Mouse (Mus musculus) thymus, postnatal 0 days (tissue): ENCODE results near the gene Runx2. TPM values are rescaled to one million over a fixed set of nuclear protein-coding genes. Genes with fewer than 3 reads are reported as not detected.

Source experiments
- DNase-seq: peaks from one replicate; pipeline ENCODE4 v3.0.0-alpha.2; 2015; ENCODE audit warnings: low spot score
- polyA plus RNA-seq: library from polyadenylated mRNA; unstranded; fragments of >200 nt; fragmentation: Nextera tagmentation; extraction: Ambion mirVana; gene quantifications from 2 replicates; pipeline ENCODE4 v1.2.1, GENCODE M21; 2015

Gene Runx2
- polyA plus RNA-seq, result 1.1 TPM in 2 replicates

DNA sequence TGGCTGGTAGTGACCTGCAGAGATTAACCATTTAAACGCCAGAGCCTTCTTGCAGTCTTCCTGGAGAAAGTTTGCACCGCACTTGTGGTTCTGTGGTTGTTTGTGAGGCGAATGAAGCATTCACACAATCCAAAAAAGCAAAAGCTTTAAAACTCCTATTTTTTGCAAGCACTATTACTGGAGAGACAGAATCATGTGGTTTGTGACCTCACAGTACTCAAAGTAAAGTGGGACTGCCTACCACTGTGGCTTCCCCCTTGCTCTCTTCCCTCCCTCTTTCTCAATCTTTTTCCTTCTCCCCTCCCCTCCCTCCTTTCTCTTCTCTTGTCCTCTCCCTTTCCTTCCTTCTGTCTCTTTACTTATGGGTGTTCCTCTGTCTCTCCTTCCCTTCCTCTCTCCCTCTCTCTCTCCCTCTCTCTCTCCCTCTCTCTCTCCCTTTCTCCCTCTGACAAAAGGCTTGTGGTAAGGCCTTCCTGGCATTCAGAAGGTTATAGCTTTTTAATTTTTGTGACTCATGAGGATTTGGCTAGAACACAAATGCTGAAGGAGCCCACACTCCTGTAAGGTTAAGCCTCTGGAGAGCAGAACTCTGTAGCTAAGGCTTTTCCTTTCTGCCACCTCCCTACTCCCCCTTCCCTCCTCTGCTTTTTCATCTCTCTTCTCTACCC, at the start of gene Runx2:
Runx2 (minus strand) TSS at position 290 of the 668 bp plus-strand sequence.
- no peak for DNase-seq

DNA sequence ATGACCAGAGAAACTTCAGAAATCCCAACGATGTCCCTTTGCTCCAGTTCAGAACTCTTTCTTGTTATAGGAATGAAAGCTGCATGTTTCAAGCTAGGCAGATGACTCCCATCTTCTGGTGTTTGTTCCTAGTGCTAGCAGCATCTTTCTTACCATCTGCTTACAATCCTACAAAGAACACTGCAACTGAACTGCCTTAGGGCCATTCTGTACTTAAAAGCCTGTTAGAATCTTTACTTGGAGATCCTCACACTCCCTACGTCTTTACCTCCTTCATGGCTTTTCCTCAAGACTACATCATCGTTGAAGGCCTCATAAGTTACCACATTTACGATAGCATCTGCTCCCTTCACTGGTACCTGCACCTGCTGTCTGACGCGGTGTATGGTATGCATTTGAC, 48.6 kb upstream of the Runx2 start:
- no peak for DNase-seq

DNA sequence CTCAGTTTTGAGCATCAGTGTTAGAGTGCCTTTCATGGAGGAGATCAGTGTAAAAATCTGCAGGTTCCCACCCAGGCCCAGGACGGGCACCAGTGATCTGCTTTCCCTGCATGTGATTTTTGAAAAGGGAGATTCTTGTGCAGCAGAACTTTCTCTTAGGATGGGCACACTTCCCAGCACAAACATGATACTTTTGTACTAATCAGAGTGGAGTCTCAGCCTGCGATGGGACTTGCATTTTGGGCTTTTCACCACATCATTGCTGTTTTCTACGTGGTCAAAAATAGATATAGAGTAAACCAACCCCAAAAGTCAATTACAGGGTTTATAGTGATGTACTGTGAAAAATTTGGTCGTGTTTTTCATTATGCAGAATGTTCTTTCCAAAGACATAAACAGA, 27.6 kb upstream of the Runx2 start:
- DNase-seq, result no peak

- DNase-seq, result no peak
Measured at GRCm38 (mm10) chr17:44831201-44831600, 16.6 kb upstream of the Runx2 start.

DNA sequence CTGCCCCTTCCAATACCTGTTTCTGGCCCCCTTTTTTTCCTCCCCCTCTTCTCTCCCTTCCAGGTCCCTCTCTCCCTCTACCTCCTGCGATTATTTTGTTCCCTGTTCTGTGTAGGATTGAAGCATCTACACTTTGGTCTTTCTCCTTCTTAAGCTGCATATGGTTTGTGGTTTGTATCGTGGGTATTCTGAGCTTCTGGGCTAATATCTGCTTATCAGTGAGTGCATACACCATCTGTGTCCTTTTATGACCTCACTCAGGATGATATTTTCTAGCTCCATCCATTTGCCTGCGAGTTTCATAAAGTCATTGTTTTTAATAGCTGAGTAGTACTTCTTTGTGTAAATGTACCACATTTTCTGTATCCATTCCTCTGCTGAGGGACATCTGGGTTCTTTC, 15.0 kb upstream of the Runx2 start:
- DNase-seq, result no peak

DNA sequence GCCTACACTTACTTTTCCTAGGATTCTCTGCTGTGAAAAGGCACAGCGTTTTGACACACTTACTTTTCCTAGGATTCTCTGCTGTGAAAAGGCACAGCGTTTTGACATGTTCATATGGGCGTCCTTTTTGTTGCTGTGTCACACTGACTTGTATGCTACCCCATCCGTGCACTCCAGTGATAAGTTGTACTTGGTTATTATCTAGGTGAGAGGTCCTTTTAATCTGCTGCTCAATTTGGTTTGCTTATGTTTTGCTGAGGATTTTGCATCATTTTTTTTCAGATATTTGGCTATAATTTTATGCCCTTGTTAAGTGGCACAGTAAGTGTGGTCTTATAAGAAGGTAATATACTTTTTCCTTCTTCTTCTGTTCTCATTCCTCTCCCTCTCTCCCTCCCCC, 13.4 kb upstream of the Runx2 start:
- no peak for DNase-seq

DNA sequence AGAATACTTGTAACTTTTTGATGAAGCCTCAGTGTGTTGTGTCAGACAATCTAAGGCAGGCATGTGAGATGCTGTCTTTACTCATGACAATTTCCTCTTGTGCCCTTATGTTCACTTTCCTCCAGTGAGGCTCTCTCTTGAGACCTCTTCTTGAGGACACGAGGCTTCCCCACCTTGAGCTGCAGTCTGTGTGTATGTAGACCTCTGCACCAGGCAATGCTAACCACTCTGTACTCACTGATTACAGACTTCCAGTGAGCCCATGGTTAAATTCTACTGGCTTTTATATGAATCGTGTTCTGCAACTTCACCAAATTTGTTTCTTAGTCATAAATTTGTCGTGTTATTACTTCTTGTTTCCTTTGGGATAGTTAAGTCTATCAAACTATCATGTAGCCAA, 12.5 kb upstream of the Runx2 start:
- no peak for DNase-seq

GRCm38 (mm10) chr17:44821940-44822339, 7.3 kb upstream of the Runx2 start:
- no peak for DNase-seq

DNA sequence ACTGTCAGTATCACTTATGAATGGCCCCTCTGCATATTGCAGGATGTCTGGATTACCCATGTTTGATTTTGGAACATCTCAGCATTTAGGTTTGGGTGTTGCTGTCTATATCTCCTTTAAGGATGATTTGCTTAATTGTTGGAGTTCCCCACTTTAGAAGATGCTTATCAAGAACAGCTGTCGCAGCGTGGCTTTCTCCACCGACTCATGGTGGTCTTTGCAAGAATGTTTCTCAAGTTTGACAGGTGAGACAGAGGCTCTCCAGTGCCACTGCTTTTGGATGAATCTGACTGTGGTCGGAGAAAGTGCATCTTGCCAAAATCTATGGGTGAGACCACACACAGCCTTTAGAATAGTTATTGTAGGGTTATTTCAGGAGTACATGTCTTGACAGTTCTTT, 5.2 kb upstream of the Runx2 start:
- peak; percentile 7 for DNase-seq

GRCm38 (mm10) chr17:44818825-44819224, 4.2 kb upstream of the Runx2 start:
- DNase-seq, result no peak

- DNase-seq, result no peak
Measured at GRCm38 (mm10) chr17:44807031-44807430, 7.6 kb downstream of the Runx2 start.

- no peak for DNase-seq
Measured at GRCm38 (mm10) chr17:44797331-44797730, 17.3 kb downstream of the Runx2 start.

- DNase-seq, result peak; percentile 4
Measured at GRCm38 (mm10) chr17:44792218-44792917, 22.2 kb downstream of the Runx2 start.

DNA sequence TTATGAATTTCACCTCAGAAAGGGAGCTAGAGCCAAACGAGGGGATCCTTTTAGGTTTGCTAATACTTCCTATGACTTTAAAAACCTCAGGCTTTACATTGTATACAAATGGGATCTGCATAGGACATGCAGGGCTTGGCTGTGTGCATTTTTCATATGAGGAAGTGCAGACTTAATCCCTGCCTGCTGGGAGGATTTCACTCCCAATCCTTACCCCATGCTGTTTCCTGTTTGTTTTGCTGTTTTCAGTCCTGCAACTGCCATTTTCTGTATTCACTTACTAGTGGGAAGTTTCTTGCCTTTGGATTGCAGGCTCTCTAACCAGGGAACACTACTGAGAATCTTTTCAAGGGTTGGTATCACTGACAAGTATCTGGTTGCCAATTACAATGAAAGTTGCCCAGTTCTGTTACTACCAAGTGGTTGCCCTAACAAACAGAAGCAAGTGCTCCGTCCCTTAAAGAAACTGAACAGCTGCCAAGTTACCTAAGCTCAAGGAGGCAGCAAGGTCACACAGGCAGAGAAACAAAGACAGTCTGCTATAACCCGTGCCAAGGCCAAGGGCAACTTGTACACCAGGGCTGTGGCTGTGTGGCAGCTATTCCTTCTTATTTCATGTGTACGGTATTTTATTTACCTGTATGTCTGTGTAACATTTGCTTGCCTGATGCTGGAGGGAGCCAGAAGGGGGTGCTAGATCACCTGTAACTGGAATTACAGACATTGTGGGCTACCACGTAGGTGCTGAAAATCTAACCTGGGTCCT, 25.4 kb downstream of the Runx2 start:
- DNase-seq, result no peak

- DNase-seq, result no peak
Measured at GRCm38 (mm10) chr17:44783143-44783542, 31.5 kb downstream of the Runx2 start.

DNA sequence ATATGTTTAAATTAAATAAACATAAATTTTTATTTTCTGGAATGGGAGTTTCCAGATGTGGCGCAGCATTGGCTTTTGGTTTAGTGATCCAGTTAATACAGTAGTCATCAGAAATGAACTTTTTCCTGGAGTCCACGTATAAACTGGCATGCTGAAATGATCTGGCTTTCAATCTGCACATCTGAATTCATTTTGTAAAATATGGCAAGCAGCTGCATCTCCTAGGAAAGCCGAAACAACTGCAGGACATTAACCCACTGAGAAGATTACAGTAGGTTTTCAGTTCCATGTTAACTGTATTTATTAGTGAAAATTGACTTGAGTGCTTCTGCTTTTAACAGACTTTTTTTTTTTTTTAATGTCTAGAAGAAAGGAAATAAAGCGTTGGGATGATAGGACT, 32.2 kb downstream of the Runx2 start:
- DNase-seq, result no peak

DNA sequence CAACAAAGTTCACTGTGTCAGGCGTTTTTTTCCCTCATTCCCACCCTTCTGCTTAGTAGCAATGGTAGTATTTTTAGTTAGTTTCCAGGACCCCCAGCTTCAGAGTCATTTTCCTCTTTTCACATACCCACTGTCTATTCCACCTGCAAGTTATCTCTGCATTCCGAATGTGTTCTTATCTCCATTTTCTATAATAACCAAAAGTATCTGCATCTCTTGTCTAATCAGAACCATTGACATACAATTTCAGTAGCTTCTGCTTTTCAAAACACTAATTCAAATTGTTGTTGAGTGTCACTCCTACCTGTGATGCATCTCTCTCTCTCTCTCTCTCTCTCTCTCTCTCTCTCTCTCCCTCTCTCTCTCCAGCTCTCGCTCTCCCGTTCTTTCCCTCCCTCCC, 34.2 kb downstream of the Runx2 start:
- DNase-seq, result no peak

- DNase-seq, result no peak
Measured at GRCm38 (mm10) chr17:44778141-44778540, 36.5 kb downstream of the Runx2 start.

- DNase-seq, result peak; percentile 84
Measured at GRCm38 (mm10) chr17:44777337-44777804, 37.2 kb downstream of the Runx2 start.

GRCm38 (mm10) chr17:44776738-44777270, 37.8 kb downstream of the Runx2 start, which contains the start of gene Supt3:
Gene Supt3, plus strand, starts transcription at chr17:44777152.
- peak; percentile 96 for DNase-seq

DNA sequence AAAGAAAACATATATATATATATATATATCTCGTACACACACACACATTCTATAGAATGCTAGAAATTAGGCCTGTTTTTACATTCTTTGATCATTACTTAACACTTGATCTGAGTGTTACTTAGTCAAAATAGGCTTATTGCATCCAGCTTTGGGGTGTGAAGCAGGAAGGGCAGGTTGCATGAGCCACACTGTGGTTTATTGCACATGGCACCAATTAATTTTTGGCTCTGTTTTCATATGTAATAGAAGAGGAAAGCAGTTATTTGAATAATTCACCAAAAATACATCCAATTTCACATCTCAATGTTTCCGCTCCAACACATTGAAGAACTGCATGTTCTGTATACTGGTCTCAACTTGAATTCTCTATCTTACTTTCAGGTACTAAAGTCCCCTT, 42.0 kb downstream of the Runx2 start:
- no peak for DNase-seq

DNA sequence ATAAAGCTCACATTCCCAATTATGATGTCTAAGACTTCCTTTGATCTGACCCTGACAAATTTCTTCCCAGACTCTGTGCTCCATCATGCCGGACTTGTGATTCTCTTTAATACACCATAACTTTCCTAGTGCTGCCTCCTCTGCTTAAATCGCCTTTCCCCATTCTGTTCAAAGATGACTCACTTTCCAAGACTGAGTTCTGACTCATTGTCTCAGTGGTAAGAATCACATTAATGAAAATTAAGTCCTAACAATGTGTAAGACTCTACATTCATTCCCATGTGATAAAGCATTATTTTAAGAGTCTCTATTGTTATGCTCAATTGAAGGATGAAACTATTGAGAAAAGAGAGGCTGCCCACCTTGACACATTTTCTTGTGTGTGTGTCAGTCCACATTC, 43.7 kb downstream of the Runx2 start:
- no peak for DNase-seq
